Mouse (Mus musculus): Measurements from ENCODE around the gene Myo7a. TPM values are rescaled to one million over a fixed set of nuclear protein-coding genes. Genes with fewer than 3 reads are reported as not detected.

Gene Myo7a
- polyA plus RNA-seq, 1 experiment from 2014 or later = 15.8 TPM

GRCm38 (mm10) chr7:98084541-98085293 is 34.6 kb downstream of the Myo7a start:
- Histone ChIP-seq H3K36me3 (no peaks in the 10 kb centered on the region; the same call in 1 of the 2 replicates), H3K9ac (0 out of 2 replicates have a peak overlapping the region, but pooled peaks have one; percentile 13), H3K27me3 (replicated peaks) (no peaks in the 10 kb centered on the region), H3K4me3 (no peak overlapping the region), H3K4me1 (peaks cover 24% of the 10 kb centered on the region), H3K9me3 (no peaks in the 10 kb centered on the region), H3K27ac (no peak overlapping the region), H3K4me2 (replicated peaks) (no peak overlapping the region)
- no peak for ATAC-seq (ENCODE audit: low FRiP score, low read depth)
- 67% methylated on average over 12 of the region's 12 CpGs for WGBS

- Histone ChIP-seq H3K9ac (0 out of 2 replicates have a peak overlapping the region, but pooled peaks have one; percentile 17), H3K36me3 (peaks cover 3% of the 10 kb centered on the region; the same call in 1 of the 2 replicates), H3K4me1 (peaks cover 24% of the 10 kb centered on the region), H3K27me3 (replicated peaks) (no peaks in the 10 kb centered on the region), H3K9me3 (no peaks in the 10 kb centered on the region), H3K4me3 (no peak overlapping the region), H3K4me2 (replicated peaks) (no peak overlapping the region), H3K27ac (no peak overlapping the region)
- peak; percentile 73 for ATAC-seq (ENCODE audit: low FRiP score, low read depth)
- WGBS = 13% methylated on average over 5 of the region's 5 CpGs
Observed at GRCm38 (mm10) chr7:98082376-98082775, 36.9 kb downstream of the Myo7a start.

- H3K27ac ChIP-seq = no peak overlapping the region
- no peak for ATAC-seq (ENCODE audit: low FRiP score, low read depth)
- peaks cover 5% of the 10 kb centered on the region for H3K4me1 ChIP-seq
- no peaks in the 10 kb centered on the region for H3K9me3 ChIP-seq
- no peaks in the 10 kb centered on the region for H3K27me3 ChIP-seq (replicated peaks)
- peaks cover 17% of the 10 kb centered on the region; the same call in 1 of the 2 replicates for H3K36me3 ChIP-seq
- no peak overlapping the region for H3K9ac ChIP-seq
- H3K4me2 ChIP-seq (replicated peaks) = no peak overlapping the region
- WGBS = 91% methylated on average over 11 of the region's 11 CpGs
- H3K4me3 ChIP-seq = no peak overlapping the region
Observed at GRCm38 (mm10) chr7:98077453-98077852, 41.9 kb downstream of the Myo7a start.

- no peak overlapping the region for H3K4me3 ChIP-seq
- no peaks in the 10 kb centered on the region for H3K27me3 ChIP-seq (replicated peaks)
- WGBS = 44% methylated on average over 5 of the region's 5 CpGs
- peak; percentile 61 for ATAC-seq (ENCODE audit: low FRiP score, low read depth)
- no peak overlapping the region for H3K4me2 ChIP-seq (replicated peaks)
- no peaks in the 10 kb centered on the region for H3K4me1 ChIP-seq
- no peak overlapping the region for H3K9ac ChIP-seq
- no peak overlapping the region for H3K27ac ChIP-seq
- H3K9me3 ChIP-seq = no peaks in the 10 kb centered on the region
- peaks cover 18% of the 10 kb centered on the region; the same call in 1 of the 2 replicates for H3K36me3 ChIP-seq
Observed at GRCm38 (mm10) chr7:98071620-98072019, 47.7 kb downstream of the Myo7a start.

- H3K36me3 ChIP-seq = peaks cover 12% of the 10 kb centered on the region; the same call in 1 of the 2 replicates
- no peak for ATAC-seq (ENCODE audit: low FRiP score, low read depth)
- WGBS = 87% methylated on average over 11 of the region's 11 CpGs
- H3K27ac ChIP-seq = no peak overlapping the region
- H3K9me3 ChIP-seq = no peaks in the 10 kb centered on the region
- H3K4me1 ChIP-seq = no peaks in the 10 kb centered on the region
- H3K4me2 ChIP-seq (replicated peaks) = no peak overlapping the region
- H3K9ac ChIP-seq = no peak overlapping the region
- H3K27me3 ChIP-seq (replicated peaks) = no peaks in the 10 kb centered on the region
- H3K4me3 ChIP-seq = no peak overlapping the region
Observed at GRCm38 (mm10) chr7:98066229-98066628, 53.1 kb downstream of the Myo7a start.

GRCm38 (mm10) chr7:98054942-98055341 is 64.4 kb downstream of the Myo7a start:
- Histone ChIP-seq H3K4me3 (no peak overlapping the region), H3K9me3 (no peaks in the 10 kb centered on the region), H3K36me3 (no peaks in the 10 kb centered on the region; the same call in 1 of the 2 replicates), H3K9ac (no peak overlapping the region), H3K27ac (no peak overlapping the region), H3K27me3 (replicated peaks) (no peaks in the 10 kb centered on the region), H3K4me1 (no peaks in the 10 kb centered on the region), H3K4me2 (replicated peaks) (no peak overlapping the region)
- 86% methylated on average over 8 of the region's 8 CpGs for WGBS
- no peak for ATAC-seq (ENCODE audit: low FRiP score, low read depth)

GRCm38 (mm10) chr7:98054461-98054860 is 64.9 kb downstream of the Myo7a start:
- H3K27ac ChIP-seq = no peak overlapping the region
- no peaks in the 10 kb centered on the region for H3K27me3 ChIP-seq (replicated peaks)
- no peaks in the 10 kb centered on the region; the same call in 1 of the 2 replicates for H3K36me3 ChIP-seq
- H3K4me2 ChIP-seq (replicated peaks) = no peak overlapping the region
- no peak overlapping the region for H3K4me3 ChIP-seq
- no peaks in the 10 kb centered on the region for H3K4me1 ChIP-seq
- no peaks in the 10 kb centered on the region for H3K9me3 ChIP-seq
- H3K9ac ChIP-seq = no peak overlapping the region
- WGBS = 90% methylated on average over 9 of the region's 9 CpGs
- no peak for ATAC-seq (ENCODE audit: low FRiP score, low read depth)

- no peak for ATAC-seq (ENCODE audit: low FRiP score, low read depth)
- 20% methylated on average over 8 of the region's 8 CpGs for WGBS
- no peak overlapping the region for H3K9ac ChIP-seq
- no peak overlapping the region for H3K27ac ChIP-seq
- no peaks in the 10 kb centered on the region; the same call in 1 of the 2 replicates for H3K36me3 ChIP-seq
- no peak overlapping the region for H3K4me2 ChIP-seq (replicated peaks)
- no peaks in the 10 kb centered on the region for H3K9me3 ChIP-seq
- no peaks in the 10 kb centered on the region for H3K4me1 ChIP-seq
- H3K27me3 ChIP-seq (replicated peaks) = no peaks in the 10 kb centered on the region
- H3K4me3 ChIP-seq = no peak overlapping the region
Observed at GRCm38 (mm10) chr7:98051980-98052379, 67.3 kb downstream of the Myo7a start.

GRCm38 (mm10) chr7:98048101-98048824 is 71.1 kb downstream of the Myo7a start:
- 87% methylated on average over 9 of the region's 9 CpGs for WGBS
- no peak for ATAC-seq (ENCODE audit: low FRiP score, low read depth)

GRCm38 (mm10) chr7:98002617-98003016 is 116.7 kb downstream of the Myo7a start:
- WGBS = 86% methylated on average over 7 of the region's 7 CpGs
- H3K9me3 ChIP-seq = no peaks in the 10 kb centered on the region
- H3K4me3 ChIP-seq = no peak overlapping the region
- no peaks in the 10 kb centered on the region for H3K4me1 ChIP-seq
- no peak overlapping the region for H3K27ac ChIP-seq
- H3K4me2 ChIP-seq (replicated peaks) = no peak overlapping the region
- H3K9ac ChIP-seq = no peak overlapping the region
- H3K36me3 ChIP-seq = no peaks in the 10 kb centered on the region
- no peak for ATAC-seq (ENCODE audit: low FRiP score, low read depth)
- H3K27me3 ChIP-seq (replicated peaks) = no peaks in the 10 kb centered on the region

More at GRCm38 (mm10) chr7:98048101-98048824, 71.1 kb downstream of the Myo7a start:
- Histone ChIP-seq H3K4me1 (no peaks in the 10 kb centered on the region), H3K9me3 (no peaks in the 10 kb centered on the region), H3K27me3 (replicated peaks) (no peaks in the 10 kb centered on the region), H3K27ac (no peak overlapping the region), H3K36me3 (no peaks in the 10 kb centered on the region; the same call in 1 of the 2 replicates), H3K4me2 (replicated peaks) (no peak overlapping the region), H3K9ac (no peak overlapping the region), H3K4me3 (no peak overlapping the region)

Measured in neural tube, embryonic 12.5 days (tissue).